Mouse (Mus musculus) intestine, postnatal 0 days (tissue): Measurements from ENCODE around the gene Abcg2. TPM values are rescaled to one million over a fixed set of nuclear protein-coding genes. Genes with fewer than 3 reads are reported as not detected.
A peak's percentile ranks its signal among the peaks of the same experiment; 100 is the strongest.

Experiments
- ATAC-seq: fragments of 200-750 bp; cut with Nextera tagmentation; 2 replicates; pipeline ENCODE4 v1.8.0; 2017; ENCODE audit warnings: mild to moderate bottlenecking, moderate TSS enrichment, moderate library complexity
- H3K27ac ChIP-seq: fragments of 300-500 bp; sonication (generic); 2 replicates; pipeline ENCODE4 v1.5.1; 2014; ENCODE audit warnings: mild to moderate bottlenecking, low read depth, low read length, moderate library complexity
- H3K27me3 ChIP-seq: fragments of 300-500 bp; sonication (generic); replicated peaks from 2 replicates; pipeline ENCODE4 v1.6.1; 2014; ENCODE audit warnings: low read length, mixed read lengths; ENCODE audit not compliant: control insufficient read depth, insufficient read depth
- H3K36me3 ChIP-seq: fragments of 300-500 bp; sonication (generic); 2 replicates; pipeline ENCODE4 v1.6.1; 2014; ENCODE audit warnings: mild to moderate bottlenecking, moderate library complexity; ENCODE audit not compliant: control insufficient read depth, insufficient read depth
- H3K4me1 ChIP-seq: fragments of 300-500 bp; sonication (generic); replicated peaks from 2 replicates; pipeline ENCODE4 v1.6.1; 2014; ENCODE audit warnings: antibody characterized with exemption, low read length, mixed read lengths; ENCODE audit not compliant: control insufficient read depth, insufficient read depth
- H3K4me2 ChIP-seq: fragments of 300-500 bp; sonication (generic); replicated peaks from 2 replicates; pipeline ENCODE4 v1.6.1; 2014; ENCODE audit warnings: low read depth, mild to moderate bottlenecking, moderate library complexity
- H3K4me3 ChIP-seq: fragments of 300-500 bp; sonication (generic); 2 replicates; pipeline ENCODE4 v1.5.1; 2014; ENCODE audit warnings: low read depth, low read length
- H3K9ac ChIP-seq: fragments of 300-500 bp; sonication (generic); 2 replicates; pipeline ENCODE4 v1.6.1; 2014; ENCODE audit warnings: mild to moderate bottlenecking, low read depth, low read length
- H3K9me3 ChIP-seq: fragments of 300-500 bp; sonication (generic); 2 replicates; pipeline ENCODE4 v1.6.1; 2016; ENCODE audit warnings: mixed run types; ENCODE audit not compliant: control insufficient read depth
- CTCF ChIP-seq: sonication (generic); IDR thresholded peaks from 2 replicates; pipeline ENCODE4 v1.5.1; 2016; ENCODE audit warnings: low read depth, mild to moderate bottlenecking, control low read depth, antibody characterized with exemption, moderate library complexity
- WGBS: fragments of 180-500 bp; shearing (Covaris S2); extraction: QIAGEN DNeasy Blood & Tissue Kit; methylation state at CpG from one replicate; pipeline ENCODE4 v1.1.7; 2014; 5-methylcytosine and 5-hydroxymethylcytosine counted together
- polyA plus RNA-seq: library from polyadenylated mRNA; unstranded; fragments of >200 nt; fragmentation: Nextera tagmentation; extraction: Ambion mirVana; gene quantifications from 2 replicates; pipeline ENCODE4 v1.2.1, GENCODE M21; 2015

Gene Abcg2
- polyA plus RNA-seq, 1 experiment from 2014 or later = 143 TPM

DNA sequence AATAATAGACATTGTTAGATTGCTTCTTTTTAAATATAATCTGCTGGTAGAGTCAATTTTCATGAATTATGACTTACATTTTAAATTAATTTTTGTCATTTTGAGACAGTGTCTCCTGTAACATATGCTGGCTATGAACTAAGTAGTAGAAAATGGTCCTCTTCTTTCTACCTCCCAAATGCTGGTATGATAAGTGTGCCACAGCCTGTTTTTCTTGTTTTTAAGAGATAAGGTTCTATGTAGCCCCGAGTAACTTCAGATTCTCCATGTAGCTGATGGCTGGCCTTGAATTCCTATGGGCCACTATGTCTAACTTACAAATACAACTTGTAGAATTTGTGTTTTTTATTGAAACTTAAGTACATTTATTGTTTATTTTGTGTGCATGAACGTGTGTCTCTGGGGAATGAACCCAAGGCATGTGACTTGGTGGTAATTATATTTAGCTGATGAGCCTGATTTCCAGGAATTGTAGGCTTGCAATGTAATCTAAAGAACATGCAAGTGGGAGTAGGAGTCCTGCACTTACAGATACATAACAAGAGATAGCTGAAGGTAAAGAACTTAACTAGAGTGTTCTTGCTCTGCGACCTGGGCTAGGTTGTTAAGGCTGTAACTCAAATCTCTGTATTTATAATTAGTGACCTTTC is 63.9 kb downstream of the Abcg2 start:
- no peak overlapping the region for H3K9ac ChIP-seq
- peak; percentile 25; the same call in 1 of the 2 replicates for ATAC-seq
- WGBS = 29% methylated on average over 3 of the region's 3 CpGs
- H3K4me1 ChIP-seq = no peaks in the 10 kb centered on the region
- no peaks in the 10 kb centered on the region for H3K27me3 ChIP-seq
- no peaks in the 10 kb centered on the region for H3K36me3 ChIP-seq
- no peak overlapping the region for H3K27ac ChIP-seq
- no peak overlapping the region for H3K4me3 ChIP-seq
- no peak overlapping the region for H3K4me2 ChIP-seq
- no peaks in the 10 kb centered on the region for H3K9me3 ChIP-seq
- TF ChIP-seq CTCF = no peak

DNA sequence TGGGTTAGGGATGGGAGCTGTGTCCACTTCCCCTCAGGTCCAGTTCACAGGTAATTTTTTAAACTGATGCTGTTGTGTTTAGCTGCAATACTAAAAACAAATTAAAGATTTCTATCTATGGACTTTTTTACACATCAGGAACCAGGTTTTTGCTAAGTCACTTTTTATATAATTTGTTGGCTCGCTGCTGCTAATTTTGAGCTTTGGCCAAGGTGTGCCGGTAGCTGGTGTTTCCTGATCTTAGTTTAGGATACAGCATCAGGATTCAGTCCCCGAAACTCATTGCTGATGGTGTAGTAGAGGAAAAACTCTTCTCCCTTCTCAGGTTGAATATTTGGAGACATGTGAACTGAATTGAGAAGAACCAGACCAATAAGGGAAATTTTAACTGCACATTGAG is 65.8 kb downstream of the Abcg2 start:
- no peak overlapping the region for H3K4me3 ChIP-seq
- no peak for ATAC-seq
- no peak overlapping the region for H3K9ac ChIP-seq
- no peak for TF ChIP-seq CTCF
- H3K9me3 ChIP-seq = no peaks in the 10 kb centered on the region
- WGBS = 85% methylated on average over 3 of the region's 3 CpGs
- H3K36me3 ChIP-seq = no peaks in the 10 kb centered on the region
- H3K27me3 ChIP-seq = no peaks in the 10 kb centered on the region
- no peaks in the 10 kb centered on the region for H3K4me1 ChIP-seq
- H3K27ac ChIP-seq = no peak overlapping the region
- no peak overlapping the region for H3K4me2 ChIP-seq

DNA sequence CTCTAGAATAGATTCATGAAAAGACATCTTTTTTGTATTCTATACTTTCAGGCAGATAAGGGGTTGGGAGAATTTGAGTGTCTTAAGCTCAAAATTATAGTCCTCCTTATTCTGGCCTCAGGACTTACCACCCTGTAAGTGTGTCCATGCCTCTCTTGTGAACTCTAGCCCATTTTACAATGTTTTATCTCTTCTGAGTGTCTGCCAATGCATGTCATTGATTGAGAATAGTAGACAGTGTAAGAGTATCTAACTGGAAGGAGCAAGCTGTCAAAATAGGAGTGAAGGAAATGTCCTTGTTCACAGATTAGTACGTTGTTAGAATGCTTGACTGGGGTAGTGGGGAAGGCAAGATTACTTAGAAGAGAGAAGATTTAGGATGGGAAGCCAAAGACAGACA is 66.7 kb downstream of the Abcg2 start:
- WGBS = 44% methylated on average over 1 of the region's 1 CpGs
- Histone ChIP-seq H3K27ac (no peak overlapping the region), H3K9me3 (no peaks in the 10 kb centered on the region), H3K4me2 (no peak overlapping the region), H3K27me3 (no peaks in the 10 kb centered on the region), H3K9ac (no peak overlapping the region), H3K4me1 (no peaks in the 10 kb centered on the region), H3K36me3 (no peaks in the 10 kb centered on the region), H3K4me3 (no peak overlapping the region)
- ATAC-seq = 0 out of 2 replicates have a peak, but pooled peaks have one; percentile 8
- no peak for TF ChIP-seq CTCF

DNA sequence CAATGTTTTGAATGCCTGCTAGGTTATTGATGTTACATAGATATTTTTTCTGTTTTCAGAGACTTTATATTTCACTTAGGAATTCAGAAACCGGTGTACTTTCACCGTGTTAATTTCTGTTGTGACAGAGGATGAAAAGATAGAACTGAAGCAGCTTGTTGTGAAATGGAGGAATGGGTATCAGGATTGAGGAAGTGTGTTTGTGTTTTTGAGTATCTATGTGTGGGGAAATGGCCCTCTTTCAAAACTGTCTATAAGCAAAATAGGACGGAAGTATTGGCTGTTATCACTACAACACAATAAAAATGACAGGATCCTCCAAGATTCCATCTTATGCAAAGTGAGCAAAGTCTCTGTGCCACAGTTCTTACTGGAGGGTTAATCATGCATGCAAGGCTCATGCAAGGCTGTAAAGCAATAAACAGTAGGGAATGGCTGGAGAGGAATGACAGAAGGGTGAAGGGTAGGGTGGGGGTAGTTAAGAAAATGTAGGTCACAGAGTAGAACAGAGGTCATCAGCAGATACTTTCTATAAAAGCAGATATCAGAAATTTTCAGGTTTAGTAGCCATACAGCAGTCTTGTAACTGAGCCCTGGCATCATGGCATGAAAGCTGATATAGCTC is 76.7 kb downstream of the Abcg2 start:
- ATAC-seq = peak; percentile 99
- H3K9ac ChIP-seq = no peak overlapping the region
- H3K4me3 ChIP-seq = no peak overlapping the region
- H3K4me2 ChIP-seq = no peak overlapping the region
- no peaks in the 10 kb centered on the region for H3K27me3 ChIP-seq
- 35% methylated on average over 3 of the region's 3 CpGs for WGBS
- H3K27ac ChIP-seq = peak overlapping the region; percentile 50
- peaks cover 12% of the 10 kb centered on the region; the same call in 1 of the 2 replicates for H3K36me3 ChIP-seq
- TF ChIP-seq CTCF = no peak
- no peaks in the 10 kb centered on the region for H3K9me3 ChIP-seq
- H3K4me1 ChIP-seq = no peaks in the 10 kb centered on the region

DNA sequence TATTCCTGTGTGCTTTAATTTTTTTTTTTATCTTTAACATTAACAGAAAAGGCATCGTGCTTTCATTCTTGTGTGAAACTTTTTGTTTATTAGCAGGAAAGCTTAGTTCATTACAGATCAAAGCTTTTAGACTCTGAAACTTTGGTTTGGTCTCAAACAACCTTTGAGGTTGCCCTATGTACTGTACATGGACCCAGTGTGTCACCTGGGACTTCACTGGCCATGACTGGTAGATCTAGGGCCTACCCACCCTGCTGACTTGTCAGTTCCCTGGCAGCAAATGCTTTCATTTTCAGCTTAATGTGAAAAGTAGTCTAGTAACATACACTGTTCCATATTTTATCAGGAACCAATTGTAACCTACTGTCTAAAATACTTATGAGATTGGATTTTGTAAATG is 93.5 kb downstream of the Abcg2 start:
- 76% methylated on average over 1 of the region's 1 CpGs for WGBS
- TF ChIP-seq CTCF = no peak
- Histone ChIP-seq H3K9ac (no peak overlapping the region), H3K27ac (no peak overlapping the region), H3K4me3 (no peak overlapping the region), H3K36me3 (peaks cover 13% of the 10 kb centered on the region), H3K4me2 (no peak overlapping the region), H3K9me3 (no peaks in the 10 kb centered on the region), H3K4me1 (no peaks in the 10 kb centered on the region), H3K27me3 (no peaks in the 10 kb centered on the region)
- ATAC-seq = peak; percentile 85

- no peaks in the 10 kb centered on the region for H3K4me1 ChIP-seq
- 49% methylated on average over 3 of the region's 3 CpGs for WGBS
- TF ChIP-seq CTCF = no peak
- peak; percentile 79 for ATAC-seq
- no peak overlapping the region for H3K4me2 ChIP-seq
- no peaks in the 10 kb centered on the region for H3K27me3 ChIP-seq
- peaks cover 19% of the 10 kb centered on the region for H3K36me3 ChIP-seq
- no peak overlapping the region for H3K27ac ChIP-seq
- no peak overlapping the region for H3K9ac ChIP-seq
- no peaks in the 10 kb centered on the region for H3K9me3 ChIP-seq
- no peak overlapping the region for H3K4me3 ChIP-seq
Observed at GRCm38 (mm10) chr6:58678530-58678929, 94.2 kb downstream of the Abcg2 start.
